ENCODE assay signal across 8 mouse cellular contexts in genomic region chr5:129019497-129020299, GRCm38 (mm10). TPM values are rescaled to one million over a fixed set of nuclear protein-coding genes. Genes with fewer than 3 reads are reported as not detected.
DNase-seq lines count a peak whose midpoint lies in the region; ATAC-seq and TF ChIP-seq lines count a peak whose summit lies in the region.

Gene Ran, plus strand, starts transcription at chr5:129020069.

- peak; percentile 83 for ATAC-seq in embryonic facial prominence, embryonic 13.5 days (ENCODE audit: insufficient number of reproducible peaks, insufficient read depth, low FRiP score, low TSS enrichment, low read depth)
- ATAC-seq in limb, embryonic 13.5 days (ENCODE audit: low FRiP score, low read depth) = peak; percentile 91
- ATAC-seq in midbrain, embryonic 16.5 days = peak; percentile 91

- peak within 1 kb of the TSS; percentile 97 for H3K27ac ChIP-seq in embryonic facial prominence, embryonic 13.5 days
- peak within 1 kb of the TSS; percentile 92 for H3K27ac ChIP-seq in heart, adult 2 months
- H3K27ac ChIP-seq in limb, embryonic 13.5 days = peak within 1 kb of the TSS; percentile 95
- H3K27ac ChIP-seq in midbrain, embryonic 16.5 days (ENCODE audit: low read length) = peak within 1 kb of the TSS; percentile 98

- H3K36me3 ChIP-seq in embryonic facial prominence, embryonic 13.5 days = peaks cover 14% of the 10 kb centered on the region
- peaks cover 9% of the 10 kb centered on the region for H3K36me3 ChIP-seq in heart, adult 2 months (ENCODE audit: control insufficient read depth, insufficient read depth, low read length)
- peaks cover 18% of the 10 kb centered on the region for H3K36me3 ChIP-seq in limb, embryonic 13.5 days
- H3K36me3 ChIP-seq in midbrain, embryonic 16.5 days (ENCODE audit: control insufficient read depth, insufficient read depth, low read length) = peaks cover 5% of the 10 kb centered on the region; the same call in 1 of the 2 replicates

- intact Hi-C loops in heart, adult 2 months (cut with DNase I) = loop anchor here (1.0 to 10.0 kb wide), 2 partner anchors 11 to 1155 kb away; partner anchors contain the start of genes Rabgef1 and Stx2

- WGBS in embryonic facial prominence, embryonic 13.5 days = under 1% methylated on average over 74 of the region's 102 CpGs
- under 1% methylated on average over 69 of the region's 102 CpGs for WGBS in heart, adult 2 months
- 2% methylated on average over 56 of the region's 102 CpGs for WGBS in limb, embryonic 13.5 days
- under 1% methylated on average over 81 of the region's 102 CpGs for WGBS in midbrain, embryonic 16.5 days

- TF ChIP-seq POLR2A in heart, adult 2 months (IDR thresholded peaks at IDR 0.05; ENCODE audit: insufficient read depth, low read depth, low read length) = peak; percentile 75

- TF ChIP-seq CTCF in heart, adult 2 months (IDR thresholded peaks at IDR 0.05) = no peak

- peak within 1 kb of the TSS; percentile 67 for H3K4me2 ChIP-seq in embryonic facial prominence, embryonic 13.5 days
- peak within 1 kb of the TSS; percentile 81 for H3K4me2 ChIP-seq in limb, embryonic 13.5 days (replicated peaks)
- peak within 1 kb of the TSS; percentile 69 for H3K4me2 ChIP-seq in midbrain, embryonic 16.5 days (ENCODE audit: low read length)

- H3K4me1 ChIP-seq in embryonic facial prominence, embryonic 13.5 days = peaks cover 15% of the 10 kb centered on the region
- H3K4me1 ChIP-seq in heart, adult 2 months (ENCODE audit: control insufficient read depth, insufficient read depth, low read length) = peaks cover 1% of the 10 kb centered on the region
- peaks cover 15% of the 10 kb centered on the region for H3K4me1 ChIP-seq in limb, embryonic 13.5 days
- peaks cover 15% of the 10 kb centered on the region for H3K4me1 ChIP-seq in midbrain, embryonic 16.5 days (ENCODE audit: control insufficient read depth, insufficient read depth, low read length)

- peak within 1 kb of the TSS; percentile 93 for H3K4me3 ChIP-seq in embryonic facial prominence, embryonic 13.5 days
- H3K4me3 ChIP-seq in heart, adult 2 months = peak within 1 kb of the TSS; percentile 95
- H3K4me3 ChIP-seq in limb, embryonic 13.5 days = peak within 1 kb of the TSS; percentile 92
- peak within 1 kb of the TSS; percentile 71 for H3K4me3 ChIP-seq in midbrain, embryonic 16.5 days (ENCODE audit: low read depth, low read length)

- no peaks in the 10 kb centered on the region for H3K27me3 ChIP-seq in embryonic facial prominence, embryonic 13.5 days
- no peaks in the 10 kb centered on the region for H3K27me3 ChIP-seq in heart, adult 2 months (ENCODE audit: control insufficient read depth, insufficient read depth, low read length)
- H3K27me3 ChIP-seq in limb, embryonic 13.5 days = no peaks in the 10 kb centered on the region
- H3K27me3 ChIP-seq in midbrain, embryonic 16.5 days (ENCODE audit: control insufficient read depth, insufficient read depth, low read depth, low read length) = no peaks in the 10 kb centered on the region

- H3K9ac ChIP-seq in embryonic facial prominence, embryonic 13.5 days = peak within 1 kb of the TSS; percentile 97
- peak within 1 kb of the TSS; percentile 90 for H3K9ac ChIP-seq in heart, adult 2 months (ENCODE audit: low read depth, low read length)
- H3K9ac ChIP-seq in limb, embryonic 13.5 days = peak within 1 kb of the TSS; percentile 98
- H3K9ac ChIP-seq in midbrain, embryonic 16.5 days (ENCODE audit: low read depth, low read length) = peak within 1 kb of the TSS; percentile 85

- peaks cover 2% of the 10 kb centered on the region; the same call in 1 of the 2 replicates for H3K79me2 ChIP-seq in heart, adult 2 months (replicated peaks; ENCODE audit: control insufficient read depth, insufficient read depth, low read length)

- no peaks in the 10 kb centered on the region for H3K9me3 ChIP-seq in embryonic facial prominence, embryonic 13.5 days
- no peaks in the 10 kb centered on the region for H3K9me3 ChIP-seq in limb, embryonic 13.5 days
- no peaks in the 10 kb centered on the region for H3K9me3 ChIP-seq in midbrain, embryonic 16.5 days (replicated peaks; ENCODE audit: control insufficient read depth, low read length, poor library complexity, severe bottlenecking)

- peak; percentile 52; the same call in 1 of the 2 replicates for TF ChIP-seq EP300 in heart, adult 2 months (IDR thresholded peaks at IDR 0.05; ENCODE audit: insufficient read depth, low read depth, low read length)

- peak; percentile 95 for DNase-seq in 3134 (ENCODE audit: extremely low read depth, insufficient read length, low spot score)
- DNase-seq in adrenal gland, postnatal 36 days = peak; percentile 95 to 97
- peak; percentile 98 for DNase-seq in heart, adult 2 months
- DNase-seq in kidney, adult 8-10 months = peak; percentile 93 to 94
- DNase-seq in spleen, postnatal 10 days (ENCODE audit: low spot score in 2 of 2) = peak; percentile 89 to 96

RNA-seq across cellular contexts. Expression of gene Ran, which starts in this region (rescaled TPM):
- total RNA-seq in adrenal gland, postnatal 36 days (2021) = 100 to 1,000 TPM; 222 to 226 TPM
- 544 and 631 TPM in 2 replicates for polyA plus RNA-seq in embryonic facial prominence, embryonic 13.5 days (2015; fragmentation: Nextera tagmentation; extraction: Ambion mirVana)
- 10 to 100 TPM; 88.2 to 99.2 TPM for total RNA-seq in heart, adult 2 months (2021)
- 44.4 and 58.1 TPM in 2 replicates for polyA plus RNA-seq in heart, adult 2 months (2012; rRNA removed)
- polyA plus RNA-seq in limb, embryonic 13.5 days (2015; fragmentation: Nextera tagmentation; extraction: Ambion mirVana) = 561 and 579 TPM in 2 replicates
- 329 and 357 TPM in 2 replicates for polyA plus RNA-seq in midbrain, embryonic 16.5 days (2015; fragmentation: Nextera tagmentation; extraction: Ambion mirVana)

Comparison
In these comparisons a context has a peak if more than half of its experiments do, and no peak if none do; other contexts are left out.
1. Peak in every context shown above with its lines: DNase-seq, ATAC-seq, H3K4me3 ChIP-seq and H3K27ac ChIP-seq.